Mouse (Mus musculus): ENCODE measurements around the gene Usp15. TPM values are rescaled to one million over a fixed set of nuclear protein-coding genes. Genes with fewer than 3 reads are reported as not detected.

The Usp15 gene
- polyA plus RNA-seq, 1 experiment from 2014 or later, result 57.3 TPM

GRCm38 (mm10) chr10:123131487-123131886, 65.3 kb downstream of the Usp15 start:
- Histone ChIP-seq H3K4me1 (peaks cover 8% of the 10 kb centered on the region), H3K9me3 (replicated peaks) (no peaks in the 10 kb centered on the region), H3K27ac (no peak overlapping the region), H3K27me3 (no peaks in the 10 kb centered on the region), H3K4me2 (no peak overlapping the region), H3K9ac (no peak overlapping the region), H3K36me3 (ENCODE audit: poor library complexity, severe bottlenecking) (peaks cover 56% of the 10 kb centered on the region), H3K4me3 (no peak overlapping the region)
- ATAC-seq, result no peak
- 91% methylated on average over 10 of the region's 10 CpGs for WGBS

GRCm38 (mm10) chr10:123120666-123121392, 76.0 kb downstream of the Usp15 start:
- 93% methylated on average over 14 of the region's 14 CpGs for WGBS
- no peak overlapping the region for H3K4me3 ChIP-seq
- ATAC-seq, result no peak
- H3K36me3 ChIP-seq (ENCODE audit: poor library complexity, severe bottlenecking), result peaks cover 84% of the 10 kb centered on the region
- H3K9ac ChIP-seq, result no peak overlapping the region
- H3K27ac ChIP-seq, result no peak overlapping the region
- no peak overlapping the region for H3K4me2 ChIP-seq
- no peaks in the 10 kb centered on the region for H3K4me1 ChIP-seq
- no peaks in the 10 kb centered on the region for H3K9me3 ChIP-seq (replicated peaks)
- H3K27me3 ChIP-seq, result no peaks in the 10 kb centered on the region

- Histone ChIP-seq H3K36me3 (ENCODE audit: poor library complexity, severe bottlenecking) (peaks cover 78% of the 10 kb centered on the region), H3K4me1 (no peaks in the 10 kb centered on the region), H3K4me2 (no peak overlapping the region), H3K9ac (no peak overlapping the region), H3K4me3 (no peak overlapping the region), H3K27me3 (no peaks in the 10 kb centered on the region), H3K27ac (no peak overlapping the region), H3K9me3 (replicated peaks) (no peaks in the 10 kb centered on the region)
- WGBS, result 93% methylated on average over 14 of the region's 14 CpGs
- no peak for ATAC-seq
Observed at GRCm38 (mm10) chr10:123116861-123117260, 79.9 kb downstream of the Usp15 start.

DNA sequence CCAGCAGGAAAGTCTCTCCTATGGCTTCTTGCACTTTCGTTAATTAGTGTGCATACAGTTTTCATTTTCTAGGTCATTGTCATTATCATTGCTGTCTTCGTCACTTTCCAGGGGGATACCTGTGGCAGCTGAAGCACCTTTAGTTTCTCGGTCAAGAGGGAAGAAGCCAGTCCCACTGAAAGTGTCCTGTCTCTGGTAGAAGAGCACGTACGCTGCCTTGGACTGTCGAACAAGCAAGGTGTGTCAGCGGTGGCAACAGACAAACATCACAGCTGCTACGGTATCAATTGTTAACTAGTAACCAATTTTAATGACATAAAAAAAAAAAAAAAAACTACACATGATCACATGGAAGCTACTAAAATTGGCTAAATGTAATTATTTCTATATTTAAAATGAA, 83.3 kb downstream of the Usp15 start:
- no peak overlapping the region for H3K9ac ChIP-seq
- H3K9me3 ChIP-seq (replicated peaks), result no peaks in the 10 kb centered on the region
- no peak for ATAC-seq
- H3K27me3 ChIP-seq, result no peaks in the 10 kb centered on the region
- peaks cover 60% of the 10 kb centered on the region for H3K36me3 ChIP-seq (ENCODE audit: poor library complexity, severe bottlenecking)
- H3K4me3 ChIP-seq, result no peak overlapping the region
- H3K4me1 ChIP-seq, result 0 out of 2 replicates have a peak, but pooled peaks cover 4% of the 10 kb centered on the region
- no peak overlapping the region for H3K27ac ChIP-seq
- no peak overlapping the region for H3K4me2 ChIP-seq
- WGBS, result 96% methylated on average over 8 of the region's 8 CpGs

- Histone ChIP-seq H3K9ac (no peak overlapping the region), H3K4me2 (no peak overlapping the region), H3K4me1 (0 out of 2 replicates have a peak, but pooled peaks cover 4% of the 10 kb centered on the region), H3K9me3 (replicated peaks) (no peaks in the 10 kb centered on the region), H3K27ac (no peak overlapping the region), H3K4me3 (no peak overlapping the region), H3K27me3 (no peaks in the 10 kb centered on the region), H3K36me3 (ENCODE audit: poor library complexity, severe bottlenecking) (peaks cover 53% of the 10 kb centered on the region)
- 93% methylated on average over 9 of the region's 9 CpGs for WGBS
- ATAC-seq, result no peak
Observed at GRCm38 (mm10) chr10:123112787-123113168, 84.0 kb downstream of the Usp15 start.

GRCm38 (mm10) chr10:123112056-123112786, 84.6 kb downstream of the Usp15 start:
- Histone ChIP-seq H3K4me1 (0 out of 2 replicates have a peak, but pooled peaks cover 4% of the 10 kb centered on the region), H3K27me3 (no peaks in the 10 kb centered on the region), H3K4me3 (no peak overlapping the region), H3K27ac (no peak overlapping the region), H3K36me3 (ENCODE audit: poor library complexity, severe bottlenecking) (peaks cover 48% of the 10 kb centered on the region), H3K9ac (no peak overlapping the region), H3K4me2 (no peak overlapping the region), H3K9me3 (replicated peaks) (no peaks in the 10 kb centered on the region)
- 90% methylated on average over 11 of the region's 11 CpGs for WGBS
- no peak for ATAC-seq

GRCm38 (mm10) chr10:123110548-123110947, 86.2 kb downstream of the Usp15 start:
- Histone ChIP-seq H3K27ac (no peak overlapping the region), H3K4me2 (no peak overlapping the region), H3K4me3 (no peak overlapping the region), H3K9me3 (replicated peaks) (no peaks in the 10 kb centered on the region), H3K36me3 (ENCODE audit: poor library complexity, severe bottlenecking) (peaks cover 32% of the 10 kb centered on the region), H3K4me1 (0 out of 2 replicates have a peak, but pooled peaks cover 4% of the 10 kb centered on the region), H3K9ac (no peak overlapping the region), H3K27me3 (no peaks in the 10 kb centered on the region)
- 65% methylated on average over 11 of the region's 11 CpGs for WGBS
- ATAC-seq, result 0 out of 2 replicates have a peak, but pooled peaks have one; percentile 21

DNA sequence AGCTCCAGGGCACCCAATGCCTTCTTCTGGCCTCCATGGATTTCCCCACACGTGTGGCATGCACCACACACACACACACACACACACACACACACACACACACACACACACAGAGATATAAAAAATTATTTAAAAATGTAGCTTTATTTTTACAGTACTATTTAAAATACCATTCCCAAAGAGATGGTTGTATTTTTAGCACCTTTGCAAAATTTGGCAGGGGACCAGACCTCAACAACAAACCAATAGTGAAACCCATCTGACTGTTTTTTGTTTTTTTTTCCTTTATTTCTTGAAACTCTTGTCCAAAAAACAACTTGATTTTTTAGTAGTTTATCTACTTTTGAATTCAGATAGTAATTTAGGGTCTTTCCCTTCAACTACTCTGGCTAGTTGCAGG, 88.3 kb downstream of the Usp15 start:
- H3K4me1 ChIP-seq, result 0 out of 2 replicates have a peak, but pooled peaks cover 4% of the 10 kb centered on the region
- no peak overlapping the region for H3K4me3 ChIP-seq
- no peaks in the 10 kb centered on the region for H3K9me3 ChIP-seq (replicated peaks)
- H3K36me3 ChIP-seq (ENCODE audit: poor library complexity, severe bottlenecking), result peaks cover 16% of the 10 kb centered on the region
- ATAC-seq, result no peak
- no peak overlapping the region for H3K4me2 ChIP-seq
- no peak overlapping the region for H3K27ac ChIP-seq
- H3K9ac ChIP-seq, result no peak overlapping the region
- 88% methylated on average over 1 of the region's 1 CpGs for WGBS
- H3K27me3 ChIP-seq, result no peaks in the 10 kb centered on the region

DNA sequence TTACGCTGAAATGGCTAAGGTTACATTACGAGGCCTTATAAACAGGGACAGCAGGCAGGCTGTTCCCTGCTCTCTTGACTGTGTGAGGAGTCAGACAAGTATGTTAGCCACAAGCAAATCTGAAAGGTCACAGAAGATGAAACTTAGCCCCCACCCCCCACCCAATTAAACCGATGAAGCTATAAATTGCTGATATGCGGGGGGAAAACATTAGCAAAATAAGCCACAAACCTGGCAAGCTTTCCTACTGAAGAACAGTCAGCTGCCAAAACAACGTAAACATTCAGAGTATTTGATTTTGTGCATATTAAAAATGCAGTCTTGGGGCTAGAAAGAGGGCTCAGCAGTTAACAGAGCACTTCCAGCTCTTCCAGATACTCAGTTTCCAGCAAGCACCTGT, 88.7 kb downstream of the Usp15 start:
- Histone ChIP-seq H3K4me3 (no peak overlapping the region), H3K4me1 (0 out of 2 replicates have a peak, but pooled peaks cover 4% of the 10 kb centered on the region), H3K9me3 (replicated peaks) (no peaks in the 10 kb centered on the region), H3K9ac (no peak overlapping the region), H3K36me3 (ENCODE audit: poor library complexity, severe bottlenecking) (peaks cover 12% of the 10 kb centered on the region; the same call in 1 of the 2 replicates), H3K27me3 (no peaks in the 10 kb centered on the region), H3K27ac (no peak overlapping the region), H3K4me2 (no peak overlapping the region)
- ATAC-seq, result no peak
- WGBS, result 96% methylated on average over 5 of the region's 5 CpGs

DNA sequence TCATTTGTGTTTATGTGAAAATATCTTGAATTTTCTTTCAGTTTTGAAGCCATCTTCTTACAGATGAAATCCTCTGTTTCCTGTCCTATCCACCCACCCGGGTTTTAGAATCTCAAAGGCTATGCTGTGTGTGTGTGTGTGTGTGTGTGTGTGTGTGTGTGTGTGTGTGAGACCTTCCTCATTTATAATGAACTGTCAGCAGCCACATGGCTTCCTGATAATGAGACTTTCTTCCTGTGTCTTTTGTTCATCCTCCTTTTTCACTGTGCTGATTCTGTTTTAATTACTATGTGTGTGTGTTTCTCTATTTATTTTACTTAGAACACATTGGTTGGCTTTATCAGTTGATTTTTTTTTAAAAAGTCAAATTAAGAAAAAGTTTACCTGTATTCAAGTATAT, 95.5 kb downstream of the Usp15 start:
- no peak overlapping the region for H3K4me2 ChIP-seq
- 86% methylated on average over 1 of the region's 1 CpGs for WGBS
- ATAC-seq, result no peak

DNA sequence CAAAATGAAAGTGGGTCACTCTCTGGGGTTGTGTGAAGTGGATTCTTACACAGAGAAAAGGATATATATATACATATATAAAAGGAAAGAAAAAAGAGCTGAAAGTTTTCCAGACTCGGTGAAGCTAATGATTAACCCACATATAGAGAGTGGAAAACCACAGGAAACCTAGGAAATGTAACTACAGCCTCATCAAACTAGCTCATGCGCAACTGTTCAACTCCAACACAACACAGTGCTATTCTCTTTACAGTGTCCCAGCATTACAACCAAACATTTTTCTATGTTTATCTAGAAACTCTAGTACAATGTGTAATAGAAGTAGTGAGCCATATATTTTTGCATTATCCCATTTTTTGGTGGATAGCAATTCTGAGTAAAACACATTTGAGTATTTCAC, 96.2 kb downstream of the Usp15 start:
- Histone ChIP-seq H3K4me3 (no peak overlapping the region), H3K9me3 (replicated peaks) (no peaks in the 10 kb centered on the region), H3K36me3 (ENCODE audit: poor library complexity, severe bottlenecking) (no peaks in the 10 kb centered on the region), H3K9ac (no peak overlapping the region), H3K4me2 (no peak overlapping the region), H3K4me1 (no peaks in the 10 kb centered on the region), H3K27ac (no peak overlapping the region), H3K27me3 (no peaks in the 10 kb centered on the region)
- ATAC-seq, result no peak
- 92% methylated on average over 2 of the region's 2 CpGs for WGBS

More for the DNA sequence above, 95.5 kb downstream of the Usp15 start:
- no peaks in the 10 kb centered on the region for H3K27me3 ChIP-seq
- H3K9ac ChIP-seq, result no peak overlapping the region
- H3K9me3 ChIP-seq (replicated peaks), result no peaks in the 10 kb centered on the region
- H3K27ac ChIP-seq, result no peak overlapping the region
- no peaks in the 10 kb centered on the region for H3K4me1 ChIP-seq
- H3K4me3 ChIP-seq, result no peak overlapping the region
- H3K36me3 ChIP-seq (ENCODE audit: poor library complexity, severe bottlenecking), result no peaks in the 10 kb centered on the region

- Histone ChIP-seq H3K27ac (no peak overlapping the region), H3K4me3 (no peak overlapping the region), H3K36me3 (ENCODE audit: poor library complexity, severe bottlenecking) (no peaks in the 10 kb centered on the region), H3K27me3 (no peaks in the 10 kb centered on the region), H3K4me2 (no peak overlapping the region), H3K4me1 (no peaks in the 10 kb centered on the region), H3K9me3 (replicated peaks) (no peaks in the 10 kb centered on the region), H3K9ac (no peak overlapping the region)
- ATAC-seq, result no peak
- WGBS, result 88% methylated on average over 7 of the region's 7 CpGs
Observed at GRCm38 (mm10) chr10:123094504-123094903, 102.3 kb downstream of the Usp15 start.

Data from forebrain, embryonic 13.5 days (tissue).